Mouse (Mus musculus): ENCODE measurements around the gene Nudt5.
A peak's percentile ranks its signal among the peaks of the same experiment; 100 is the strongest.

The Nudt5 gene

GRCm38 (mm10) chr2:5869746-5870145 lies 24.9 kb downstream of the Nudt5 start:
- no peak for DNase-seq

GRCm38 (mm10) chr2:5877446-5877845 lies 32.6 kb downstream of the Nudt5 start:
- no peak for DNase-seq

GRCm38 (mm10) chr2:5888865-5889264 lies 44.0 kb downstream of the Nudt5 start:
- no peak for DNase-seq

- DNase-seq: no peak
These were observed 44.6 kb downstream of the Nudt5 start for GRCm38 (mm10) chr2:5889412-5889811.

GRCm38 (mm10) chr2:5894296-5894695 lies 49.5 kb downstream of the Nudt5 start:
- DNase-seq: no peak

GRCm38 (mm10) chr2:5894843-5895570 lies 50.2 kb downstream of the Nudt5 start, which contains the start of gene Sec61a2:
Gene Sec61a2 (minus strand): TSS chr2:5895432.
- DNase-seq: peak; percentile 100

GRCm38 (mm10) chr2:5900145-5900544 lies 55.3 kb downstream of the Nudt5 start:
- DNase-seq: peak; percentile 13

- DNase-seq: peak; percentile 32
These were observed 61.3 kb downstream of the Nudt5 start for GRCm38 (mm10) chr2:5906092-5906491.

GRCm38 (mm10) chr2:5906625-5907024 lies 61.8 kb downstream of the Nudt5 start:
- peak; percentile 38 for DNase-seq

GRCm38 (mm10) chr2:5911282-5911965 lies 66.6 kb downstream of the Nudt5 start:
- peak; percentile 16 for DNase-seq

Data from right cerebral cortex, postnatal 4 days (tissue).